In the genomic region with DNA sequence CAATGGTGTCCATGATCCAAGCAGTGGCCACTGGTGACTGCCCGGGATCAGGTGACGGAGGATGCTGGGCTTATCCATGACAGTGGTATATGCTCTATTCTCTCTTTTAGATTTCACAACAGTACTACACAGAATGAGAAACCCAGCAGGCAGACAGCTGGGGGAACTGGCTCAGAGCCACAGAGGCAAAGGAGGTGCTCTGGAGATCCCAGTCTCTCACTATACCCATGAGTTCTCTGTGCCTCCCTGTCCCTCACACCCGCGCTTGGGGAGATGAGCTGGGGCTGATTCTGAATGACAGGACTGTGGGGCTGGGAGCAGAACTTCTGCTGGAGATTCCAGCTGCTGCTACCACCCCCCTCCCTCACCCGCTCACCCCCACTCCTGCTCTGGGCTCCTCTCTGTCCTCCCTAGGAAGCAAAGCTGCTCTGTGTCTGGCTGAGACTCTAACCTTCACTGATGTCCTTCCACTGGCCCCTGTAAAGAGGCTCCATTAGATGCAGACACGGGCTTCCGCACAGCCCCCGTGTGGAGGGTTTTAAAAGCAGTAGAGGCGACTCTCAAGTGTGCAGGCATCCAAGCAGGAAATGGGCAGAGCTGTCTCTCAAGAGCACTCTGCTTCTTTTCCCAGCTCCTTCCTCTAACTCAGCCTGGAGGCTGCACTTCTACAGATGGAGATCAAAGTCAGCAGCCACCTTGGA, we compare ENCODE assay signal across 10 mouse cellular contexts.
DNase-seq lines count a peak whose midpoint lies in the region; ATAC-seq and TF ChIP-seq lines count a peak whose summit lies in the region.
"Had no signal": no experiment of that assay in that cellular context is flagged by ENCODE, and none has a peak within 500 bp of the region (broad histone marks: within the 10 kb centered on the region; RNA-seq: fewer than 3 reads in every experiment).

No protein-coding gene starts in this region.

- TF ChIP-seq EP300 in heart, postnatal 0 days (IDR thresholded peaks at IDR 0.05; ENCODE audit: low read depth), result no peak

- no peaks in the 10 kb centered on the region for H3K27me3 ChIP-seq in heart, postnatal 0 days (ENCODE audit: control insufficient read depth, insufficient read depth, low read length)
- no peaks in the 10 kb centered on the region for H3K27me3 ChIP-seq in limb, embryonic 15.5 days
- H3K27me3 ChIP-seq in stomach, embryonic 14.5 days (ENCODE audit: control insufficient read depth, insufficient read depth, low read length), result no peaks in the 10 kb centered on the region
- H3K27me3 ChIP-seq: embryonic facial prominence, embryonic 12.5 days; liver, embryonic 15.5 days had no signal

- no peaks in the 10 kb centered on the region for H3K4me1 ChIP-seq in heart, postnatal 0 days (ENCODE audit: control insufficient read depth, insufficient read depth)
- H3K4me1 ChIP-seq in limb, embryonic 15.5 days, result peaks cover 39% of the 10 kb centered on the region
- H3K4me1 ChIP-seq in stomach, embryonic 14.5 days (ENCODE audit: control insufficient read depth, insufficient read depth, low read length), result peaks cover 21% of the 10 kb centered on the region; the same call in 1 of the 2 replicates
- H3K4me1 ChIP-seq: liver, embryonic 15.5 days had no signal

- H3K27ac ChIP-seq in heart, postnatal 0 days (ENCODE audit: low read depth), result no peak overlapping the region
- H3K27ac ChIP-seq in limb, embryonic 15.5 days, result 0 out of 2 replicates have a peak overlapping the region, but pooled peaks have one; percentile 35
- peak overlapping the region; percentile 55; the same call in 1 of the 2 replicates for H3K27ac ChIP-seq in stomach, embryonic 14.5 days (ENCODE audit: low read length)
- H3K27ac ChIP-seq: embryonic facial prominence, embryonic 12.5 days; liver, embryonic 15.5 days had no signal

- H3K9me3 ChIP-seq in heart, postnatal 0 days (replicated peaks; ENCODE audit: control insufficient read depth, low read length), result no peaks in the 10 kb centered on the region
- no peaks in the 10 kb centered on the region for H3K9me3 ChIP-seq in limb, embryonic 15.5 days
- no peaks in the 10 kb centered on the region for H3K9me3 ChIP-seq in stomach, embryonic 14.5 days (ENCODE audit: control insufficient read depth, low read depth, low read length)
- H3K9me3 ChIP-seq: embryonic facial prominence, embryonic 12.5 days; liver, embryonic 15.5 days had no signal

- DNase-seq in gastrocnemius, postnatal 10 days, result peak; percentile 43
- DNase-seq in gastrocnemius, postnatal 25 days, result no peak
- peak; percentile 65 for DNase-seq in embryo, embryonic 10 days (ENCODE audit: low spot score)
- DNase-seq in heart, postnatal 0 days (ENCODE audit: low spot score), result peak; percentile 38
- DNase-seq in adrenal gland, postnatal 25 days, result no peak

- ATAC-seq in heart, postnatal 0 days (ENCODE audit: insufficient read depth, low read depth), result peak; percentile 47
- ATAC-seq in limb, embryonic 15.5 days (ENCODE audit: insufficient number of reproducible peaks, low FRiP score, low TSS enrichment, low read depth), result no peak
- peak; percentile 74 for ATAC-seq in stomach, embryonic 14.5 days (ENCODE audit: insufficient number of reproducible peaks, insufficient read depth, low FRiP score, low read depth)
- no peak for ATAC-seq in cerebellum, adult (ENCODE audit: insufficient number of reproducible peaks, low FRiP score, low TSS enrichment)

- no peak overlapping the region for H3K4me3 ChIP-seq in heart, postnatal 0 days (ENCODE audit: low read depth, low read length)
- H3K4me3 ChIP-seq in limb, embryonic 15.5 days, result no peak overlapping the region
- no peak overlapping the region for H3K4me3 ChIP-seq in stomach, embryonic 14.5 days (ENCODE audit: low read depth, low read length)
- H3K4me3 ChIP-seq: embryonic facial prominence, embryonic 12.5 days; liver, embryonic 15.5 days had no signal

- peak; percentile 39 for TF ChIP-seq CTCF in heart, postnatal 0 days (IDR thresholded peaks at IDR 0.05; ENCODE audit: low read depth)

- H3K9ac ChIP-seq in heart, postnatal 0 days (replicated peaks; ENCODE audit: low read depth, low read length), result no peak overlapping the region
- H3K9ac ChIP-seq in limb, embryonic 15.5 days, result no peak overlapping the region
- no peak overlapping the region for H3K9ac ChIP-seq in stomach, embryonic 14.5 days (replicated peaks; ENCODE audit: low read depth, low read length)
- H3K9ac ChIP-seq: embryonic facial prominence, embryonic 12.5 days; liver, embryonic 15.5 days had no signal

- WGBS in heart, postnatal 0 days, result 37% methylated on average over 9 of the region's 9 CpGs
- WGBS in limb, embryonic 15.5 days, result 37% methylated on average over 9 of the region's 9 CpGs
- WGBS in stomach, embryonic 14.5 days, result 31% methylated on average over 9 of the region's 9 CpGs

- H3K36me3 ChIP-seq in heart, postnatal 0 days (replicated peaks; ENCODE audit: control insufficient read depth, insufficient read depth, low read length), result no peaks in the 10 kb centered on the region
- H3K36me3 ChIP-seq in limb, embryonic 15.5 days, result no peaks in the 10 kb centered on the region
- no peaks in the 10 kb centered on the region for H3K36me3 ChIP-seq in stomach, embryonic 14.5 days (ENCODE audit: control insufficient read depth, insufficient read depth, low read length)
- H3K36me3 ChIP-seq: embryonic facial prominence, embryonic 12.5 days; liver, embryonic 15.5 days had no signal

- H3K4me2 ChIP-seq in heart, postnatal 0 days (ENCODE audit: low read depth, low read length), result no peak overlapping the region
- no peak overlapping the region for H3K4me2 ChIP-seq in limb, embryonic 15.5 days
- H3K4me2 ChIP-seq in stomach, embryonic 14.5 days (replicated peaks; ENCODE audit: low read depth, low read length), result no peak overlapping the region
- H3K4me2 ChIP-seq: embryonic facial prominence, embryonic 12.5 days; liver, embryonic 15.5 days had no signal

Comparison
In these comparisons a context has a peak if more than half of its experiments do, and no peak if none do; other contexts are left out.
1. DNase-seq: peak in gastrocnemius, postnatal 10 days (single experiment), embryo, embryonic 10 days (single experiment) and heart, postnatal 0 days (single experiment); none in gastrocnemius, postnatal 25 days (single experiment) and adrenal gland, postnatal 25 days (single experiment).
2. ATAC-seq: peak in heart, postnatal 0 days (single experiment) and stomach, embryonic 14.5 days (single experiment); none in limb, embryonic 15.5 days (single experiment) and cerebellum, adult (single experiment).